Mouse (Mus musculus): ENCODE measurements around the gene Ntrk3. TPM values are rescaled to one million over a fixed set of nuclear protein-coding genes. Genes with fewer than 3 reads are reported as not detected.

The Ntrk3 gene
- polyA plus RNA-seq, 1 experiment from 2014 or later = 0.12 TPM

DNA sequence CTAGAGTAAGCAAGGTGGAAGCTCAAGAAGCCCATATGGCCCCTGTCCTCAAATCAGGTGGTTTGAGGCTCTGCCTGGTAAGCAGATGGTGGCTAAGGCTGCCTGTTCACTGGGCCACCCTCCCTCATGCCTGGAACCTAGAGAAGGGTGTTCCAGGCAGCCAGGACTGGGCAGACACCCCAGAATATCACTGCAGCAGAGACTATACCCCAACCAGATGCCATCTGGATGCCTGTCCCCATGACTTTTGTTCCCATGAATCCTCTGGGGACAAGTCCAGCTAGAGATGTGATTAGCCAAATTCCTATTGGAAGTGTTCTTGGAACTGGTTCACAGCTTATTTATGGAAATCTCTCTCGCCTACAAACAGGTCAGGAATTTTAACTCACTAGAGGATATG, 351.8 kb downstream of the Ntrk3 start:
- H3K9ac ChIP-seq = no peak overlapping the region
- H3K4me3 ChIP-seq (replicated peaks) = no peak overlapping the region
- 26% methylated on average over 1 of the region's 1 CpGs for WGBS (ENCODE audit: insufficient replicate concordance)
- no peak for ATAC-seq (ENCODE audit: insufficient read depth)
- H3K9me3 ChIP-seq (replicated peaks) = no peaks in the 10 kb centered on the region
- H3K27me3 ChIP-seq = no peaks in the 10 kb centered on the region
- no peaks in the 10 kb centered on the region for H3K4me1 ChIP-seq (replicated peaks)
- no peak overlapping the region for H3K27ac ChIP-seq (replicated peaks)
- no peak overlapping the region for H3K4me2 ChIP-seq
- H3K36me3 ChIP-seq (replicated peaks) = no peaks in the 10 kb centered on the region

DNA sequence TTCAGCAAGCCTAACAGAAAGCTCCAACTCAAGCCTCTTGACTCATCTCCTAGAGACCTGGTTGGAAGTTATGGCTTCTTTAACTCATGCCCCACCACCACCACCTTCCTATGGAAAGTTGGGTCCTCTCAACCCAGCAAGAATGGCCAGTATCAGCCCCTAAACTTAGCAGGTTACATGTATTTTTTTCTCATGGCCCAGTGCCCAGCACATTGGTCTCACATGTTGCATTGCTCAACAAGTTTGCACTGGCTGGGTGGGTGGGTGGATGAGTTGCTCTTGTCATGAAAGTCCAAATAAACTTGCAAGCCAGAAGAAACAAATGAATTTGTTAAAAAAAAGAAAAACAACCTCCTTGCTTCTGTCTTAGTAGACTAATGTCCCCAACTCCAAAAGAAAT, 353.7 kb downstream of the Ntrk3 start:
- no peaks in the 10 kb centered on the region for H3K36me3 ChIP-seq (replicated peaks)
- H3K4me2 ChIP-seq = no peak overlapping the region
- H3K27me3 ChIP-seq = no peaks in the 10 kb centered on the region
- no peak for ATAC-seq (ENCODE audit: insufficient read depth)
- no peak overlapping the region for H3K9ac ChIP-seq
- H3K4me1 ChIP-seq (replicated peaks) = no peaks in the 10 kb centered on the region
- H3K27ac ChIP-seq (replicated peaks) = no peak overlapping the region
- no peak overlapping the region for H3K4me3 ChIP-seq (replicated peaks)
- no peaks in the 10 kb centered on the region for H3K9me3 ChIP-seq (replicated peaks)

DNA sequence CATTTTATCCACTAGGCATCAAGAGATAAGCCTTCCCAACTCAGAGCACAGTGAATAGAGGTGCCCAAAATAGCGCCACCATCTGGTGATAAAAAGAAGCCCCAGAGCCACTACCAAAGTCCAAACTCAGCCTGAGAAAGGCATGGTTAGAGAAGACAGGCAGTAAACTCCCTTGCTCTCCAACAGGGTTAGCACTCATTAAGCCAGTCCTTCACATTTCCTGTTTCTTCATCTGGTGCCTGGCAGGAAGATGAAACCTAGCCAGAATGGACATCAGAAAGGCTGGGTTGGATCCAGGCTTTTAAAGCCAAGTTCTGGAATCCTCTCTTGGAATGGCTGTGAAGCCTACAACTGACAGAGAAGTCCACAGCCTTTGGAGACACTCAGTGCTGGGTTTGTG, 355.7 kb downstream of the Ntrk3 start:
- H3K27ac ChIP-seq (replicated peaks) = no peak overlapping the region
- ATAC-seq (ENCODE audit: insufficient read depth) = no peak
- no peak overlapping the region for H3K4me3 ChIP-seq (replicated peaks)

DNA sequence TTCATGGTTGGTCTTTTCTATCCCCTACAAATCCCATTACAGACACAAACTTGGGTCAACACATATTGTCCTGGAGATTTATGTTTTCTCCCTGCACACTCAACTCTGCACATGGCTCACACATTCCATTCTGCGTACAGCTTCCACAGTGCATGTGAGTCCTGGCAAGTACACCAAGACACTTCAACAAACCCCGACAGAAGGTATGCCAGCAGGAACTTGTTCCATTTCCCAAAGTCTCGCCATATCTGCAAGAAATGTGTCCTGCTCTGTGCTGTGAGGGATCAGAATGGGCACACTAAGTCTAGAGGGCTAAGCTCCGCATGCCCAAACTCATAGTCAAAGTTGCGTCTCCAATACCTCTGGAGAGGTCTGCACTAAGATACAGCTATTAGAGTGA, 358.0 kb downstream of the Ntrk3 start:
- H3K9ac ChIP-seq = no peak overlapping the region
- H3K4me2 ChIP-seq = no peak overlapping the region
- H3K27ac ChIP-seq (replicated peaks) = no peak overlapping the region
- H3K27me3 ChIP-seq = no peaks in the 10 kb centered on the region
- 64% methylated on average over 5 of the region's 5 CpGs for WGBS (ENCODE audit: insufficient replicate concordance)
- H3K4me1 ChIP-seq (replicated peaks) = no peaks in the 10 kb centered on the region
- no peak overlapping the region for H3K4me3 ChIP-seq (replicated peaks)
- no peaks in the 10 kb centered on the region for H3K36me3 ChIP-seq (replicated peaks)
- no peaks in the 10 kb centered on the region for H3K9me3 ChIP-seq (replicated peaks)
- no peak for ATAC-seq (ENCODE audit: insufficient read depth)

More for the DNA sequence above, 355.7 kb downstream of the Ntrk3 start:
- Histone ChIP-seq H3K4me1 (replicated peaks) (no peaks in the 10 kb centered on the region), H3K4me2 (no peak overlapping the region), H3K36me3 (replicated peaks) (no peaks in the 10 kb centered on the region), H3K27me3 (no peaks in the 10 kb centered on the region), H3K9me3 (replicated peaks) (no peaks in the 10 kb centered on the region), H3K9ac (no peak overlapping the region)
- 18% methylated on average over 1 of the region's 1 CpGs for WGBS (ENCODE audit: insufficient replicate concordance)

DNA sequence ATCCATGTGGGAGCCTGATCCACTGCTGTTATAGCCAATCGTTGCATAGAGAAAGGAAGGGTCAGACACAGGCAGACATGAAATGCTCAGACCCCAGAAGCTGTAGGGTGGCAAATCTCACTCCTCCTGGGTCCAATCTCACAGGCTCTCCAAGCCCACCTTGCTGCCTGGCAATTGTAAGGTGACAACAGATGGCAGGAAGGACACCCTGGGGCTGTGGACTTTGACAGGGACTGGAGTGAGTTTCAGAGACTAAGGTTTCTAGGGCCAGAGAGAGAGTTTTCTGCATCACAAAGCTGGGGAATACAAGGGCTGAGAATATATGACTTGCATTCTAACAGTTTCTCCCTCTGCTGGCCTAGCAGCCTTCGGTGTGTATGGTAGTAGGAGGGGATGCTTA, 359.5 kb downstream of the Ntrk3 start:
- Histone ChIP-seq H3K36me3 (replicated peaks) (no peaks in the 10 kb centered on the region), H3K9ac (no peak overlapping the region), H3K4me1 (replicated peaks) (no peaks in the 10 kb centered on the region), H3K4me3 (replicated peaks) (no peak overlapping the region), H3K27me3 (no peaks in the 10 kb centered on the region), H3K4me2 (no peak overlapping the region), H3K27ac (replicated peaks) (no peak overlapping the region), H3K9me3 (replicated peaks) (no peaks in the 10 kb centered on the region)
- no peak for ATAC-seq (ENCODE audit: insufficient read depth)
- WGBS (ENCODE audit: insufficient replicate concordance) = 45% methylated on average over 2 of the region's 2 CpGs

DNA sequence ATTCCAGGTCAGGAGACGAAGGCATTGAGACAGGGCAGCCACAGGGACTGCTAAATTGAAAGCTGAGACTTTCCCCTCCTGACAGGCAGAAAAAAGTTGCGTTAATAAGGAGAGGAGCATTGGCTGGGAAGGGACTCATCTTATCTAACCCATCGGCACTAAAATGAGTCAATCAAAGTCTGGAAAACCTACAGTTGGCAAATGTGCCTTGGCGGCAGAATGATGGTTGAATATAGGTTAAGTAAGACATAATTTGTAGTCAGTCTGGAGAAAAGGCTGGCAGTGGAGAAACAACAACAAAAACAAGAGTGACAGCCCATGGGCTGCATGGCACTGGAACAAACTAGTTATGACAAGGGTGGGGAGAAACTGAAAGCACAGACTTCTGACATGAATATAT, 360.9 kb downstream of the Ntrk3 start:
- WGBS (ENCODE audit: insufficient replicate concordance) = 44% methylated on average over 4 of the region's 4 CpGs
- no peak overlapping the region for H3K27ac ChIP-seq (replicated peaks)
- ATAC-seq (ENCODE audit: insufficient read depth) = no peak
- no peak overlapping the region for H3K4me3 ChIP-seq (replicated peaks)
- no peaks in the 10 kb centered on the region for H3K27me3 ChIP-seq
- no peak overlapping the region for H3K9ac ChIP-seq
- no peaks in the 10 kb centered on the region for H3K4me1 ChIP-seq (replicated peaks)
- no peak overlapping the region for H3K4me2 ChIP-seq
- H3K36me3 ChIP-seq (replicated peaks) = no peaks in the 10 kb centered on the region
- no peaks in the 10 kb centered on the region for H3K9me3 ChIP-seq (replicated peaks)

DNA sequence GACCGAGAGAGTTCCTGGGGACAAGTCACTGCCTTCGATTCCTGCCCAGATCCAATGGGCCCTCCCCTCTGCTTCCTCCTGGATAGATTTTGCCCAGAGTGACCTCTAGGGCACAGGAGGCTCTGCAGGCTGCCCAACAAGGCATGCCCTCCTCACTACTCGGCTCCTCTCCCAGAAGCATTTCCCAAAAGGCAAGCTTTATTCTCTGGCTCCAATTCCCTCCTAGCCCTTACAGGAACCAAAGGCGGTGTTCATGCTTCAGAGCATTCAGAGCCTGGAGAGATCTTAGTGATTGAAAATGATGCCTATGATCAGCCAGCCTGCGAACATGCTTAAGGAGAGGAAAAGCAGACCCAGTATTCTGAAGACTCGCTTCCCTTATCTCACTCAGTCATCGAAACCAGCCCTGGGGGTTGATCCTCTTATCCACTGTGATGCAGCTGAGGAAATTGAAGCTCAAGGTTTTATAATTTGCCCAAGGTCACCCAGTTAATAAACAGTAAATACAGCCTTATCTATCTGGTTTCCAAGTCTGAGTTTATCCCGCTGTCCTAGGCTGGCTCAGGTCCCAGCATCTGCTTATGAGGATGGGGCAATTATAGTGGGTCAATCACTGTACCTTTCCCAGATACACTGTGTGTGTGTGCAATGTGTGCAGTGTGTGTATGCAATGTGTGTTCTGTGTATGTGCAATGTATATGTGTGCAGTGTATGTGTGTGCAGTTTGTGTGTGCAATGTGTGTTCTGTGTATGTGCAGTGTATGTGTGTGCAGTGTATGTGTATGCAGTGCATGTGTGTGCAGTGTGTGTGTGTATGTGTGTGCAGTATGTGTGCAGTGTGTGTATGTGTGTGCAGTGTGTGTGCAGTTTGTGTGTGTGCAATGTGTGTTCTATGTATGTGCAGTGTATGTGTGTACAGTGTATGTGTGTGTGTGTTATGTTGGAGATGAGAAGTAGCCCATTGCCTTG, 376.2 kb downstream of the Ntrk3 start:
- ATAC-seq (ENCODE audit: insufficient read depth) = no peak
- Histone ChIP-seq H3K4me3 (replicated peaks) (no peak overlapping the region), H3K4me2 (no peak overlapping the region), H3K9me3 (replicated peaks) (no peaks in the 10 kb centered on the region), H3K36me3 (replicated peaks) (no peaks in the 10 kb centered on the region), H3K9ac (no peak overlapping the region), H3K27me3 (no peaks in the 10 kb centered on the region), H3K4me1 (replicated peaks) (no peaks in the 10 kb centered on the region), H3K27ac (replicated peaks) (no peak overlapping the region)
- 62% methylated on average over 8 of the region's 8 CpGs for WGBS (ENCODE audit: insufficient replicate concordance)

DNA sequence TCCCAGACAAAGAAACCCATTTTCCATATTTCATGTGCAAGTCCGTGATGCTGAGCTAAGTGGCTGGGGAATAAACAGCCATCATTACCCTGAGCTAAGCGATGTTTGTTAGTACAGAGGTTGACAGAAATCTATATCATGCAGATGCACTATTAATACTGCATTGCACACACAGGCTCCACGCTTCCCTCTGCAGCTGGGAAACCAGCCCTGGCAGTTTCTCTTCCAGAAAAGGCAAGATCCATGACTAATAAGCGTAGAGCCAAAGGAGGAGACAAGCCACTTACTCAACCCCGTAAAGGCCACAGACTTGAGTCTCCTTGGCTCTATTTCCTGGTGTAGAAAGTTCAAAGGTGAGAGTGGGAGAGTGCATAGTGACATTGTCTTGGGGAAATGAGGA, 390.3 kb downstream of the Ntrk3 start:
- Histone ChIP-seq H3K9me3 (replicated peaks) (no peaks in the 10 kb centered on the region), H3K4me2 (no peak overlapping the region), H3K9ac (no peak overlapping the region), H3K36me3 (replicated peaks) (no peaks in the 10 kb centered on the region), H3K27ac (replicated peaks) (no peak overlapping the region), H3K4me1 (replicated peaks) (no peaks in the 10 kb centered on the region), H3K4me3 (replicated peaks) (no peak overlapping the region), H3K27me3 (no peaks in the 10 kb centered on the region)
- no peak for ATAC-seq (ENCODE audit: insufficient read depth)
- 59% methylated on average over 5 of the region's 5 CpGs for WGBS (ENCODE audit: insufficient replicate concordance)

DNA sequence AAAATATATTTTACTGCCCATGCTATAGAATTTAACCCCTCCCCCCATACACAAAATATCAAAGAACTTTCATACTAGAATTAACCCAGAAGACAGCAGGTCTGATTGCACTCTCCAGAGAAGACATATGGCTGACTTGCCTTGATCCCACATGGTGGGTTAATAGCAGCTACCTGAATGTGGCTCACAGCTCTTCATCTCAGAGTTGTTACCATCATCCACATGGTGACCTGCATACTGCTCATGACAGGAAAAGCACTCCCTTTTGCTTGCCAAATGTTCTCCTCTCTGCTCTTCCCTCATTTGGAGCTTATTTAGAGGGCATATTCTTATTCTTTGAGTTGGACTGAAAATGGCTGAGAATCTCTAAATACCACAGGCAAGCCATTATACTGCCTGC, 404.4 kb downstream of the Ntrk3 start:
- Histone ChIP-seq H3K36me3 (replicated peaks) (no peaks in the 10 kb centered on the region), H3K9me3 (replicated peaks) (no peaks in the 10 kb centered on the region), H3K4me1 (replicated peaks) (no peaks in the 10 kb centered on the region), H3K4me2 (no peak overlapping the region), H3K27ac (replicated peaks) (no peak overlapping the region), H3K9ac (no peak overlapping the region), H3K4me3 (replicated peaks) (no peak overlapping the region), H3K27me3 (no peaks in the 10 kb centered on the region)
- ATAC-seq (ENCODE audit: insufficient read depth) = no peak

DNA sequence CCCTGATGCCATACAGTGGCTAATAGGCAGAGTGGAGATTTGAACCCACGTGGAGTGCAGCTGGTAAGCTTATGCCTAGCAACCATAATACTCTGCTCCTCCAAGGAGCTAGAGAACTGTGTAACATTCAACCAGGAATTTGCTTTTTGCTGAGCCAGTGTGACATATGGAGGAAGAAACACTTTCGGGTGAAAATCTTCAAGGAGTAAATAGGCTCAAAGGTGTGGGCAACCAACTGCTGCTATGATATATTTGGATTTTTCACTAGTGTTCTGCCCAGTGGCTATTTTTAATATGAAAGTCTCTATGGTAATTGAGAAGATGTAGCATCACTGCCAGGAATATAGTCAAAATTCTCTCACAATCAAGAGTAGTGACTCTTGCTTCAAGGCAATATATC, 409.5 kb downstream of the Ntrk3 start:
- Histone ChIP-seq H3K4me1 (replicated peaks) (no peaks in the 10 kb centered on the region), H3K4me2 (no peak overlapping the region), H3K36me3 (replicated peaks) (no peaks in the 10 kb centered on the region), H3K27me3 (no peaks in the 10 kb centered on the region), H3K9me3 (replicated peaks) (no peaks in the 10 kb centered on the region), H3K27ac (replicated peaks) (no peak overlapping the region), H3K9ac (no peak overlapping the region), H3K4me3 (replicated peaks) (no peak overlapping the region)
- WGBS (ENCODE audit: insufficient replicate concordance) = 54% methylated on average over 2 of the region's 2 CpGs
- ATAC-seq (ENCODE audit: insufficient read depth) = no peak

DNA sequence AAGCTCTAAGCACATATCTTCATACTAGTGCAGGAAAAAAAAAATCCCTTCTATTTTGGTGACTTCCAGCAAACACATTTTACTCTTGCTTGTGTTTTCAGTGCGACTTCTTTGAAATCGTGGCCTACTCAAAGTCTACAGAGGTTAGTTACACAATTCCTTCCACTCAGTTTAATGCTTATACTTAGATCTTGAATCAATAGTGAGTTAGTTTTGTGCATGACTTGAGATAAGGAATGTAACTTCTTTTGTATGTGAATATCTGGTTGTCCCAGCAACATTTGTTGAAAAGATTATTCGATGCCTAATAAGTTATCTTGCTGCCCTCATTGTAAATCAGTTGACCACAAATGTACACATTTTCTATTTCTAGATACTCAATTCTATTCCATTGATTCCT, 411.6 kb downstream of the Ntrk3 start:
- ATAC-seq (ENCODE audit: insufficient read depth) = no peak
- no peaks in the 10 kb centered on the region for H3K9me3 ChIP-seq (replicated peaks)
- no peaks in the 10 kb centered on the region for H3K4me1 ChIP-seq (replicated peaks)
- H3K9ac ChIP-seq = no peak overlapping the region
- no peak overlapping the region for H3K27ac ChIP-seq (replicated peaks)
- no peak overlapping the region for H3K4me3 ChIP-seq (replicated peaks)
- no peaks in the 10 kb centered on the region for H3K27me3 ChIP-seq
- H3K4me2 ChIP-seq = no peak overlapping the region
- WGBS (ENCODE audit: insufficient replicate concordance) = 58% methylated on average over 3 of the region's 3 CpGs
- H3K36me3 ChIP-seq (replicated peaks) = no peaks in the 10 kb centered on the region

DNA sequence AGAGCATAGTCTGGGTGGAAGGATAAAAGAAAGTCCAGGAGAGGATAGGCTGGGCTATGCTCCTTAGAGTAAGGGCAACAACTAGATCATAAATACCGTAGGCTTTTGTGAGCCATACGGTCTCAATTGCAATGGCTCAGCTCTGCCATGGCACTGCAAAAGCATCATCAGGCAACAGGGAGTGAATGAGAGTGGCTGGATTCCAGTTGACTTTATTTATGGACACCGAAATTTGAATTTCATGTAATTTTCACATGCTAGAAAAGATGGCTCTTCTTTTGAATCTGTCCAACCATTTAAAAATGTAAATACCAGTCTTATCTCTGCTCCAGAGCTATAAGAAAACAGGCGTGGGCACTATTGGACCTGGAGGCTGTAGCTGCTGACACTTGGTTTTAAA, 419.2 kb downstream of the Ntrk3 start:
- no peaks in the 10 kb centered on the region for H3K36me3 ChIP-seq (replicated peaks)
- no peak overlapping the region for H3K9ac ChIP-seq
- 63% methylated on average over 4 of the region's 4 CpGs for WGBS (ENCODE audit: insufficient replicate concordance)

More for the DNA sequence above, 419.2 kb downstream of the Ntrk3 start:
- ATAC-seq (ENCODE audit: insufficient read depth) = no peak
- Histone ChIP-seq H3K27me3 (no peaks in the 10 kb centered on the region), H3K4me3 (replicated peaks) (no peak overlapping the region), H3K4me2 (no peak overlapping the region), H3K27ac (replicated peaks) (no peak overlapping the region), H3K9me3 (replicated peaks) (no peaks in the 10 kb centered on the region), H3K4me1 (replicated peaks) (no peaks in the 10 kb centered on the region)

All from liver, embryonic 15.5 days (tissue).